Mouse (Mus musculus) forebrain, embryonic 14.5 days (tissue): ENCODE measurements at regions not wholly inside any gene's neighbourhood (a gene's known extent, or its start where the extent isn't known, plus 50 kb on each side); places are given as distances from the start of the nearest gene placed in this dataset.

Experiments
- ATAC-seq: fragments of 200-750 bp; cut with Nextera tagmentation; 2 replicates; pipeline ENCODE4 v1.8.0; 2017; ENCODE audit warnings: mild to moderate bottlenecking, moderate library complexity
- DNase-seq: peaks from one replicate; pipeline ENCODE4 v3.0.0-alpha.2; 2015; ENCODE audit warnings: low spot score
- H3K27ac ChIP-seq: fragments of 300-500 bp; sonication (generic); 2 replicates; pipeline ENCODE4 v1.5.1; 2014; ENCODE audit warnings: low read depth, mild to moderate bottlenecking, control low read depth, low read length, moderate library complexity
- H3K27me3 ChIP-seq: fragments of 300-500 bp; sonication (generic); replicated peaks from 2 replicates; pipeline ENCODE4 v1.6.1; 2014; ENCODE audit warnings: low read length, control low read depth, mixed read lengths; ENCODE audit not compliant: control insufficient read depth, insufficient read depth
- H3K36me3 ChIP-seq: fragments of 300-500 bp; sonication (generic); 2 replicates; pipeline ENCODE4 v1.6.1; 2014; ENCODE audit warnings: low read length, control low read depth; ENCODE audit not compliant: control insufficient read depth, insufficient read depth
- H3K4me1 ChIP-seq: fragments of 300-500 bp; sonication (generic); 2 replicates; pipeline ENCODE4 v1.6.1; 2014; ENCODE audit warnings: antibody characterized with exemption, low read length, control low read depth; ENCODE audit not compliant: control insufficient read depth, insufficient read depth
- H3K4me2 ChIP-seq: fragments of 300-500 bp; sonication (generic); 2 replicates; pipeline ENCODE4 v1.6.1; 2014; ENCODE audit warnings: mild to moderate bottlenecking, control low read depth, low read length
- H3K4me3 ChIP-seq: fragments of 300-500 bp; sonication (generic); 2 replicates; pipeline ENCODE4 v1.5.1; 2014; ENCODE audit warnings: low read depth, low read length, control low read depth
- H3K9ac ChIP-seq: fragments of 300-500 bp; sonication (generic); 2 replicates; pipeline ENCODE4 v1.6.1; 2014; ENCODE audit warnings: mild to moderate bottlenecking, low read length, control low read depth, moderate library complexity
- H3K9me3 ChIP-seq: fragments of 300-500 bp; sonication (generic); replicated peaks from 2 replicates; pipeline ENCODE4 v1.6.1; 2016; ENCODE audit warnings: low read length, control low read depth, mixed read lengths; ENCODE audit not compliant: control insufficient read depth
- WGBS: fragments of 180-500 bp; shearing (Covaris S2); extraction: QIAGEN DNeasy Blood & Tissue Kit; methylation state at CpG from one replicate; pipeline ENCODE4 v1.1.7; 2014; 5-methylcytosine and 5-hydroxymethylcytosine counted together

- ATAC-seq (no peak), DNase-seq (peak; percentile 59)
- Histone ChIP-seq H3K9ac (no peak overlapping the region; the same call in 1 of the 2 replicates), H3K27ac (peak overlapping the region; percentile 68; the same call in 1 of the 2 replicates), H3K9me3 (no peaks in the 10 kb centered on the region), H3K4me1 (peaks cover 49% of the 10 kb centered on the region), H3K4me3 (no peak overlapping the region), H3K36me3 (no peaks in the 10 kb centered on the region), H3K4me2 (peak overlapping the region; percentile 1; the same call in 1 of the 2 replicates), H3K27me3 (no peaks in the 10 kb centered on the region)
- 18% methylated on average over 7 of the region's 7 CpGs for WGBS
These were observed 158.2 kb downstream of the Sox4 start for GRCm38 (mm10) chr13:28795274-28795673.

- DNase-seq (no peak), ATAC-seq (no peak)
These were observed 159.0 kb downstream of the Sox4 start for GRCm38 (mm10) chr13:28794547-28794946.

GRCm38 (mm10) chr13:28793166-28793935 is 160.2 kb downstream of the Sox4 start:
- no peaks in the 10 kb centered on the region for H3K9me3 ChIP-seq
- H3K27me3 ChIP-seq: no peaks in the 10 kb centered on the region
- peak; percentile 77 for DNase-seq
- peak overlapping the region; percentile 93 for H3K27ac ChIP-seq
- H3K4me2 ChIP-seq: peak overlapping the region; percentile 32
- peak overlapping the region; percentile 44 for H3K9ac ChIP-seq
- no peak overlapping the region for H3K4me3 ChIP-seq
- WGBS: 2% methylated on average over 5 of the region's 5 CpGs
- peak; percentile 44 for ATAC-seq
- peaks cover 50% of the 10 kb centered on the region for H3K4me1 ChIP-seq
- H3K36me3 ChIP-seq: no peaks in the 10 kb centered on the region

More at GRCm38 (mm10) chr13:28794547-28794946, 159.0 kb downstream of the Sox4 start:
- Histone ChIP-seq H3K4me2 (no peak overlapping the region), H3K9ac (no peak overlapping the region), H3K36me3 (no peaks in the 10 kb centered on the region), H3K27me3 (no peaks in the 10 kb centered on the region), H3K4me1 (peaks cover 50% of the 10 kb centered on the region), H3K9me3 (no peaks in the 10 kb centered on the region), H3K4me3 (no peak overlapping the region), H3K27ac (peak overlapping the region; percentile 93)
- 58% methylated on average over 3 of the region's 3 CpGs for WGBS

- ATAC-seq (peak; percentile 75), DNase-seq (peak; percentile 96)
- 5% methylated on average over 12 of the region's 12 CpGs for WGBS
- Histone ChIP-seq H3K36me3 (no peaks in the 10 kb centered on the region), H3K4me1 (peaks cover 51% of the 10 kb centered on the region), H3K4me2 (peak overlapping the region; percentile 32; the same call in 1 of the 2 replicates), H3K9ac (no peak overlapping the region), H3K9me3 (no peaks in the 10 kb centered on the region), H3K27me3 (no peaks in the 10 kb centered on the region), H3K27ac (peak overlapping the region; percentile 93), H3K4me3 (no peak overlapping the region)
These were observed 160.9 kb downstream of the Sox4 start for GRCm38 (mm10) chr13:28792461-28793165.

- Histone ChIP-seq H3K4me3 (no peak overlapping the region), H3K27me3 (no peaks in the 10 kb centered on the region), H3K36me3 (no peaks in the 10 kb centered on the region), H3K9ac (no peak overlapping the region), H3K27ac (peak overlapping the region; percentile 93), H3K4me1 (peaks cover 60% of the 10 kb centered on the region), H3K9me3 (no peaks in the 10 kb centered on the region), H3K4me2 (no peak overlapping the region)
- DNase-seq: no peak
- 8% methylated on average over 4 of the region's 4 CpGs for WGBS
- ATAC-seq: no peak
These were observed 163.1 kb downstream of the Sox4 start for GRCm38 (mm10) chr13:28790381-28790780.

GRCm38 (mm10) chr13:28787331-28787643 is 166.2 kb downstream of the Sox4 start:
- H3K4me3 ChIP-seq: no peak overlapping the region
- H3K4me1 ChIP-seq: peaks cover 53% of the 10 kb centered on the region
- WGBS: 18% methylated on average over 3 of the region's 3 CpGs
- no peaks in the 10 kb centered on the region for H3K9me3 ChIP-seq
- no peaks in the 10 kb centered on the region for H3K27me3 ChIP-seq
- H3K36me3 ChIP-seq: no peaks in the 10 kb centered on the region
- peak overlapping the region; percentile 69 for H3K27ac ChIP-seq
- H3K4me2 ChIP-seq: peak overlapping the region; percentile 8; the same call in 1 of the 2 replicates
- ATAC-seq: no peak
- no peak for DNase-seq
- H3K9ac ChIP-seq: no peak overlapping the region

GRCm38 (mm10) chr13:28786629-28787330 is 166.7 kb downstream of the Sox4 start:
- Histone ChIP-seq H3K36me3 (no peaks in the 10 kb centered on the region), H3K27me3 (no peaks in the 10 kb centered on the region), H3K27ac (peak overlapping the region; percentile 69), H3K4me2 (peak overlapping the region; percentile 8; the same call in 1 of the 2 replicates), H3K4me3 (no peak overlapping the region), H3K9ac (no peak overlapping the region), H3K4me1 (peaks cover 53% of the 10 kb centered on the region), H3K9me3 (no peaks in the 10 kb centered on the region)
- DNase-seq: peak; percentile 65
- peak; percentile 19; the same call in 1 of the 2 replicates for ATAC-seq
- 14% methylated on average over 9 of the region's 9 CpGs for WGBS

- Histone ChIP-seq H3K27me3 (no peaks in the 10 kb centered on the region), H3K4me2 (no peak overlapping the region), H3K27ac (peak overlapping the region; percentile 87), H3K4me1 (peaks cover 61% of the 10 kb centered on the region), H3K9me3 (no peaks in the 10 kb centered on the region), H3K4me3 (no peak overlapping the region), H3K9ac (peak overlapping the region; percentile 17; the same call in 1 of the 2 replicates), H3K36me3 (no peaks in the 10 kb centered on the region)
- DNase-seq (peak; percentile 76), ATAC-seq (peak; percentile 47)
- 5% methylated on average over 10 of the region's 10 CpGs for WGBS
These were observed 170.8 kb downstream of the Sox4 start for GRCm38 (mm10) chr13:28782497-28783246.
